Mouse (Mus musculus): ENCODE measurements around the gene C2cd6. TPM values are rescaled to one million over a fixed set of nuclear protein-coding genes. Genes with fewer than 3 reads are reported as not detected.

C2cd6 gene
- polyA plus RNA-seq, 1 experiment from 2014 or later = 0.19 TPM

DNA sequence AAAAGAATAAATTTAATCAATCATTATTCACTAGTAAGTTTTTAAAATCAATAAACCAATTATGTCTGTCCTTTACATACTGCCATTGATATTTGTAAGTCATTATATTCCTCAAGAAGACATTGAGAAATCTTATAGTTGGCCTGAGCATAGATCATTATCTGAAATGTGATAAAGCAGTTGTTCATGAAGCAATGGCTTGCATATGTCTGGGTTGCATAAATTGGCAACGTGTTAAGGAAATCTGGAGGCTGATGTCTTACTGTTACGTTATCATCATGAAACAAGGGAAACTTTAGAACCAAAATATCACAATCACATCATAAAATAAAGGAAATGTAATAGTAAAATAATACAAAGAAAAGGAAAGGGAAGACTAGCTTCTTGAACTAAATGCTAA, 43.4 kb downstream of the C2cd6 start:
- Histone ChIP-seq H3K9me3 (no peaks in the 10 kb centered on the region), H3K4me1 (no peaks in the 10 kb centered on the region), H3K27me3 (replicated peaks) (no peaks in the 10 kb centered on the region), H3K27ac (no peak overlapping the region), H3K4me3 (no peak overlapping the region), H3K36me3 (no peaks in the 10 kb centered on the region), H3K4me2 (replicated peaks) (no peak overlapping the region), H3K9ac (no peak overlapping the region)
- ATAC-seq (ENCODE audit: low FRiP score, low read depth) = no peak
- 79% methylated on average over 2 of the region's 2 CpGs for WGBS

DNA sequence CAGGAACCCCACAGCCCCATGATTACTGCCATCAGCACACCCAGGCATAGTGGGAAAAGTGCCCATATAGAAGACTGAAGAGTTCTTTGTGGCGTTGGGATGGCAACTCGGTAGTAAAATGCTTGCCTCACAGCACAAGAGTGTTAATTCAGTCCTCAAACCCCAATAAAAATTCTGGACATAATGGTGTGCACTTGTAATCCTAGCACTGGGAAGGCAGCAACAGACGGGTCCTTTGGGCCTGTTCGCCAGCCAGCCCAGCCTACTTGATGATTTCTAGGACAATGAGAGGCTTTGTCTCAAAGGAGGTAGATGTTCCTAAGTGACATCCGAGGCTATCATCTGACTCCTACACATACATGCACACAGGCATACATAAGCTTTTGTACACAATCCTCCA, 57.0 kb downstream of the C2cd6 start:
- no peaks in the 10 kb centered on the region for H3K27me3 ChIP-seq (replicated peaks)
- H3K36me3 ChIP-seq = no peaks in the 10 kb centered on the region
- H3K4me2 ChIP-seq (replicated peaks) = no peak overlapping the region
- no peak overlapping the region for H3K9ac ChIP-seq
- H3K27ac ChIP-seq = no peak overlapping the region
- no peak overlapping the region for H3K4me3 ChIP-seq
- 46% methylated on average over 5 of the region's 5 CpGs for WGBS
- H3K4me1 ChIP-seq = no peaks in the 10 kb centered on the region
- H3K9me3 ChIP-seq = no peaks in the 10 kb centered on the region
- no peak for ATAC-seq (ENCODE audit: low FRiP score, low read depth)

DNA sequence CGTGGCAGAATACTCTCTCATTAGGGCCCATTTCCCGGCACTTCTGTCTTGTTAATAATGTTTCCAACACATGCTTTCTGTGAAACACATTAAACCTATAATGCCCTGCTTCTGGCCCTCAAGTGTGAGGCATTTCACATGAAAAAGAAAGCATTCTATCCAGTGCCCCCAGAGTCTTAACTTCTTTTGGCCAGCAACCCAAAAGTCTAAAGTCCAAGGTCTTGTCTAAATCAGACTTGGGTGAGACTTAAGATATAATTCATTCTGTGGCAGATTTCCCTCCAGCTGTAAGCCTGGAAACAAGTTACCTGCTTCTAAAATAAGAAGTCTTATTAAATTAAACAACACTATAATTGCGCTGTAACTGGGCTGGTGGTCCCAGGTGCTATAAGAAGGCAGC, 73.1 kb downstream of the C2cd6 start:
- ATAC-seq (ENCODE audit: low FRiP score, low read depth) = no peak
- WGBS = 84% methylated on average over 3 of the region's 3 CpGs

DNA sequence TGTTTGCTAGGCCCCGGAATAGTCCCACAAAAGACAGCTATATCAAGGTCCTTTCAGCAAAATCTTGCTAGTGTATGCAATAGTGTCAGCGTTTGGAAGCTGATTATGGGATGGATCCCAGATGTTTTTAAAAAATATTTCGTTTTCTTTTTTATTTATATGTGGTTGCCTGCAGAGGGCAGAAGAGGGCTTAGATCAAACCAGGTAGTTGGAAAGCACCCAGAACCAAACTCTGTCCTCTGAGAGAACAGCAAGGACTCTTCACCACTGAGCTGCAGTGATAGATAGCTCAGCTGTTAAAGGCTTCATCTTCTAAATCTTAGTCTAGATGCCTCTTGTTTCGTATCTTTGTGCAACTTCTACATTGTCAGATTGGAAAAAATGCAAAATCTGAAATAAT, 85.5 kb downstream of the C2cd6 start:
- H3K27me3 ChIP-seq (replicated peaks) = no peaks in the 10 kb centered on the region
- no peak overlapping the region for H3K9ac ChIP-seq
- no peaks in the 10 kb centered on the region for H3K36me3 ChIP-seq
- no peak overlapping the region for H3K4me2 ChIP-seq (replicated peaks)
- ATAC-seq (ENCODE audit: low FRiP score, low read depth) = no peak
- H3K4me1 ChIP-seq = no peaks in the 10 kb centered on the region
- no peaks in the 10 kb centered on the region for H3K9me3 ChIP-seq
- no peak overlapping the region for H3K4me3 ChIP-seq
- 51% methylated on average over 4 of the region's 4 CpGs for WGBS
- no peak overlapping the region for H3K27ac ChIP-seq

More for the DNA sequence above, 73.1 kb downstream of the C2cd6 start:
- Histone ChIP-seq H3K4me2 (replicated peaks) (no peak overlapping the region), H3K4me1 (no peaks in the 10 kb centered on the region), H3K9me3 (no peaks in the 10 kb centered on the region), H3K27me3 (replicated peaks) (no peaks in the 10 kb centered on the region), H3K36me3 (no peaks in the 10 kb centered on the region), H3K27ac (no peak overlapping the region), H3K9ac (no peak overlapping the region), H3K4me3 (no peak overlapping the region)

Other genes with a start within 250 kb of the C2cd6 start
- 18.5 and 18.9 TPM in 2 replicates for gene Trak2, start 121.5 kb downstream of the C2cd6 start, polyA plus RNA-seq (2016; fragmentation: Nextera tagmentation; extraction: Ambion mirVana)
- gene Stradb, start 121.4 kb downstream of the C2cd6 start, polyA plus RNA-seq (2016; fragmentation: Nextera tagmentation; extraction: Ambion mirVana) = 45.2 and 46.3 TPM in 2 replicates
- 39.9 and 45.1 TPM in 2 replicates for gene Tmem237, start 25.5 kb upstream of the C2cd6 start, polyA plus RNA-seq (2016; fragmentation: Nextera tagmentation; extraction: Ambion mirVana)
- 0.42 and 0.46 TPM in 2 replicates for gene Mpp4, start 68.5 kb upstream of the C2cd6 start, polyA plus RNA-seq (2016; fragmentation: Nextera tagmentation; extraction: Ambion mirVana)
- 18.4 and 18.5 TPM in 2 replicates for gene Als2, start 142.3 kb upstream of the C2cd6 start, polyA plus RNA-seq (2016; fragmentation: Nextera tagmentation; extraction: Ambion mirVana)
- 0.42 and 0.63 TPM in 2 replicates for gene Cdk15, start 162.0 kb upstream of the C2cd6 start, polyA plus RNA-seq (2016; fragmentation: Nextera tagmentation; extraction: Ambion mirVana)

All from neural tube, embryonic 12.5 days (tissue).